Comparison of ENCODE assay signal across 12 mouse cellular contexts in genomic region chr14:20784708-20785107, GRCm38 (mm10). TPM values are rescaled to one million over a fixed set of nuclear protein-coding genes. Genes with fewer than 3 reads are reported as not detected.
DNase-seq lines count a peak whose midpoint lies in the region; ATAC-seq and TF ChIP-seq lines count a peak whose summit lies in the region.
"Had no signal": no experiment of that assay in that cellular context is flagged by ENCODE, and none has a peak within 500 bp of the region (broad histone marks: within the 10 kb centered on the region; RNA-seq: fewer than 3 reads in every experiment).

No protein-coding gene starts in this region.

- H3K36me3 ChIP-seq in heart, embryonic 13.5 days = peaks cover 96% of the 10 kb centered on the region
- H3K36me3 ChIP-seq in lung, postnatal 0 days (ENCODE audit: insufficient read depth, low read length) = 0 out of 2 replicates have a peak, but pooled peaks cover 7% of the 10 kb centered on the region

- H3K27ac ChIP-seq in heart, embryonic 13.5 days (replicated peaks) = 0 out of 2 replicates have a peak overlapping the region, but pooled peaks have one; percentile 0
- H3K27ac ChIP-seq in lung, postnatal 0 days (ENCODE audit: low read length) = peak overlapping the region; percentile 76
- H3K27ac ChIP-seq: hindbrain, embryonic 12.5 days; limb, embryonic 13.5 days had no signal

- no peak overlapping the region for H3K4me2 ChIP-seq in heart, embryonic 13.5 days
- no peak overlapping the region for H3K4me2 ChIP-seq in lung, postnatal 0 days (replicated peaks; ENCODE audit: low read depth, low read length)
- H3K4me2 ChIP-seq: hindbrain, embryonic 12.5 days; limb, embryonic 13.5 days had no signal

- no peak overlapping the region for H3K4me3 ChIP-seq in heart, embryonic 13.5 days
- no peak overlapping the region for H3K4me3 ChIP-seq in lung, postnatal 0 days (ENCODE audit: low read depth, low read length)
- H3K4me3 ChIP-seq: hindbrain, embryonic 12.5 days; limb, embryonic 13.5 days had no signal

- peaks cover 65% of the 10 kb centered on the region for H3K4me1 ChIP-seq in heart, embryonic 13.5 days
- H3K4me1 ChIP-seq in lung, postnatal 0 days (ENCODE audit: insufficient read depth, low read depth, low read length) = peaks cover 19% of the 10 kb centered on the region

- 62% methylated on average over 7 of the region's 7 CpGs for WGBS in heart, embryonic 13.5 days
- WGBS in lung, postnatal 0 days = 57% methylated on average over 7 of the region's 7 CpGs

- TF ChIP-seq EP300 in lung, postnatal 0 days (IDR thresholded peaks at IDR 0.05) = no peak

- TF ChIP-seq CTCF in lung, postnatal 0 days (IDR thresholded peaks at IDR 0.05) = peak; percentile 61

- no peak overlapping the region for H3K9ac ChIP-seq in heart, embryonic 13.5 days
- no peak overlapping the region for H3K9ac ChIP-seq in lung, postnatal 0 days (replicated peaks; ENCODE audit: low read depth)
- H3K9ac ChIP-seq: hindbrain, embryonic 12.5 days; limb, embryonic 13.5 days had no signal

- H3K9me3 ChIP-seq in heart, embryonic 13.5 days = no peaks in the 10 kb centered on the region
- H3K9me3 ChIP-seq in lung, postnatal 0 days (ENCODE audit: low read length) = no peaks in the 10 kb centered on the region
- H3K9me3 ChIP-seq: hindbrain, embryonic 12.5 days; limb, embryonic 13.5 days had no signal

- ATAC-seq in heart, embryonic 13.5 days (ENCODE audit: extremely low read depth, insufficient number of reproducible peaks, low FRiP score, low TSS enrichment) = no peak
- peak; percentile 36 for ATAC-seq in lung, postnatal 0 days
- peak; percentile 22 for ATAC-seq in megakaryocyte, adult 5-6 weeks (ENCODE audit: poor library complexity, severe bottlenecking)
- ATAC-seq in inflammation-experienced regulatory T-cells, adult 6 months = no peak

- H3K27me3 ChIP-seq in heart, embryonic 13.5 days (replicated peaks) = no peaks in the 10 kb centered on the region
- H3K27me3 ChIP-seq in lung, postnatal 0 days (replicated peaks; ENCODE audit: insufficient read depth, low read length) = no peaks in the 10 kb centered on the region
- H3K27me3 ChIP-seq: hindbrain, embryonic 12.5 days; limb, embryonic 13.5 days had no signal

- no peak for DNase-seq in heart, postnatal 4 days
- DNase-seq in lung, postnatal 0 days (ENCODE audit: low spot score) = no peak
- no peak for DNase-seq in lung, postnatal 25 days (ENCODE audit: low spot score)
- peak; percentile 39 for DNase-seq in thymus, postnatal 25 days
- no peak for DNase-seq in cerebellum, adult 11 months
- DNase-seq: cerebellum, postnatal 10 days; retina, postnatal 1 day had no signal

RNA-seq across cellular contexts. Expression of gene Camk2g, which starts 9.2 kb away (rescaled TPM):
- polyA plus RNA-seq in heart, embryonic 13.5 days (2015; fragmentation: Nextera tagmentation; extraction: Ambion mirVana) = 55.0 and 60.2 TPM in 2 replicates
- 10 to 100 TPM; 58.3 to 65.2 TPM for total RNA-seq in heart, postnatal 4 days (2021)
- 36.6 and 40.2 TPM in 2 replicates for polyA plus RNA-seq in lung, postnatal 0 days (2015; fragmentation: Nextera tagmentation; extraction: Ambion mirVana)
- 24.0 and 24.3 TPM in 2 replicates for total RNA-seq in megakaryocyte, adult 5-6 weeks (2015)
- 50.1 and 61.1 TPM in 2 replicates for total RNA-seq in megakaryocyte, adult 5-6 weeks (2017)
- 10 to 100 TPM; 30.7 to 50.9 (median 31.6) TPM for polyA plus RNA-seq in inflammation-experienced regulatory T-cells, adult 6 months (2017; shearing (Covaris generic))

RNA-seq across cellular contexts. Expression of gene Ndst2, which starts 50.3 kb away (rescaled TPM):
- polyA plus RNA-seq in heart, embryonic 13.5 days (2015; fragmentation: Nextera tagmentation; extraction: Ambion mirVana) = 13.8 and 14.9 TPM in 2 replicates
- total RNA-seq in heart, postnatal 4 days (2021) = 10 to 100 TPM; 18.2 to 18.3 TPM
- 12.9 and 15.6 TPM in 2 replicates for polyA plus RNA-seq in lung, postnatal 0 days (2015; fragmentation: Nextera tagmentation; extraction: Ambion mirVana)
- 55.7 and 60.3 TPM in 2 replicates for total RNA-seq in megakaryocyte, adult 5-6 weeks (2015)
- total RNA-seq in megakaryocyte, adult 5-6 weeks (2017) = 14.0 and 19.5 TPM in 2 replicates
- 10 to 100 TPM in 2 of 3 experiments, 1 to 10 TPM in 1; 7.4 to 14.6 (median 12.3) TPM for polyA plus RNA-seq in inflammation-experienced regulatory T-cells, adult 6 months (2017; shearing (Covaris generic))

RNA-seq across cellular contexts. Expression of gene Plau, which starts 51.8 kb away (rescaled TPM):
- polyA plus RNA-seq in heart, embryonic 13.5 days (2015; fragmentation: Nextera tagmentation; extraction: Ambion mirVana) = 1.4 and 2.3 TPM in 2 replicates
- 10 to 100 TPM; 11.1 to 11.9 TPM for total RNA-seq in heart, postnatal 4 days (2021)
- 1.0 and 1.7 TPM in 2 replicates for polyA plus RNA-seq in lung, postnatal 0 days (2015; fragmentation: Nextera tagmentation; extraction: Ambion mirVana)
- total RNA-seq in megakaryocyte, adult 5-6 weeks (2015) = 7.0 and 9.5 TPM in 2 replicates
- 16.8 and 17.1 TPM in 2 replicates for total RNA-seq in megakaryocyte, adult 5-6 weeks (2017)
- under 1 TPM in 1 of 3 experiments, not detected in 2; 0.41 TPM for polyA plus RNA-seq in inflammation-experienced regulatory T-cells, adult 6 months (2017; shearing (Covaris generic))

Comparison
In these comparisons a context has a peak if more than half of its experiments do, and no peak if none do; other contexts are left out.
1. ATAC-seq: peak in lung, postnatal 0 days (single experiment) and megakaryocyte, adult 5-6 weeks (single experiment); none in heart, embryonic 13.5 days (single experiment) and inflammation-experienced regulatory T-cells, adult 6 months (single experiment).